Mouse (Mus musculus) gastrocnemius, postnatal 36 days (tissue): ENCODE data around the gene Flna. TPM values are rescaled to one million over a fixed set of nuclear protein-coding genes. Genes with fewer than 3 reads are reported as not detected.
A peak's percentile ranks its signal among the peaks of the same experiment; 100 is the strongest.
"Not testable (repeated sequence)": the region's sequence is repeated elsewhere in the genome, so short reads cannot be mapped to it uniquely, and the experiment has no call there.

Experiments used
- DNase-seq, 2 experiments: peaks; one replicate each; pipeline ENCODE4 v3.0.0; 2022
- intact Hi-C: fragments of 180-260 bp; cut with DNase I; formaldehyde crosslinking; loops from one replicate; pipeline ENCODE4 v1.15.1; 2025
- microRNA-seq, 2 experiments: library from miRNA; unstranded; fragments of <30 nt; microRNA quantifications; one replicate each; pipeline ENCODE4 v1.2.0; 2021
- total RNA-seq, 2 experiments: library from RNA; stranded (reverse); gene quantifications; 2 replicates each; pipeline ENCODE4 v1.2.3; 2021

The Flna gene
- total RNA-seq, 2 experiments from 2014 or later, result 32.9 to 39.5 TPM

DNA sequence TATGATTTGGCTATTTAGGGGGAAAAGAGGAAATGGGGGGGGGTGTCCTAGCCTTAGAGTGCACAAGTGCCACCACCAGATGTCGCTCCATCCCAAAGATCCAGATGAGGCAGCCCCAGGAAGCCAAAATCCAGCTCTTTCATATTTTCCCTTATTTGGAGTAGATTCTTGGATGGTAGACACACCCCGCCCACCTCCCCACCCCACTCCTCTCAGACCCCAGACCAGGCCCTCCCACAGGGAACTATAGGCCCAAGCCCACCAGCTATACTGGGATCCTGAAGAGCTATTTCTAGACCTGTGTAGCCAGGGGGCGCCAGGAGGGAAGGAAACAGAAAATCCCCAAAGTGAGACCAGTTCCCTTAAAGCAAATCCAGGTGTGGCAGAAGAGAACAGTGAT is 969 bp downstream of the Flna start:
- intact Hi-C loops, result loop anchor here (2.0 kb wide), 1 partner anchor 164 kb away; no protein-coding TSS in a partner anchor
- peak in 1 of 2 experiments; percentile 50 for DNase-seq

DNA sequence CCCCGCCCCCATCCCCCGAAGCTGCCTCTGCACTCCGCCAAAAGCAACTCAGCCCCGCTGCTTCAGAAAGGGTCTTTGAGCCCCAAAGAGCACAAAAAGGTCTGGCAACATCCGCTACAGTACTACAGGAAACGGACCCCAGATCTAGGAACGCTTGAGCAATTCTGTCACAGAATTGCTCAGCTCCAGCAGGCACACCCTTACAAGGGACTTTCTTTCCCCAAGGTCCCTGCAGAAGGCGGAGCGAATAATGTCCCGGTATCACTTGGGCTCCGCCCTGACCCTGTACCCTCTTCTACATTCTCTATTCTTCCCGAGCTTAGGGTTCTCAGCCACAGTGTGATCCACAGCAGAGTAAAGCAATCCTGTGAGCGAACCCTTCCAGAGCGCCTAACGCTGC is 2.9 kb downstream of the Flna start:
- intact Hi-C loops, result no loop called here

DNA sequence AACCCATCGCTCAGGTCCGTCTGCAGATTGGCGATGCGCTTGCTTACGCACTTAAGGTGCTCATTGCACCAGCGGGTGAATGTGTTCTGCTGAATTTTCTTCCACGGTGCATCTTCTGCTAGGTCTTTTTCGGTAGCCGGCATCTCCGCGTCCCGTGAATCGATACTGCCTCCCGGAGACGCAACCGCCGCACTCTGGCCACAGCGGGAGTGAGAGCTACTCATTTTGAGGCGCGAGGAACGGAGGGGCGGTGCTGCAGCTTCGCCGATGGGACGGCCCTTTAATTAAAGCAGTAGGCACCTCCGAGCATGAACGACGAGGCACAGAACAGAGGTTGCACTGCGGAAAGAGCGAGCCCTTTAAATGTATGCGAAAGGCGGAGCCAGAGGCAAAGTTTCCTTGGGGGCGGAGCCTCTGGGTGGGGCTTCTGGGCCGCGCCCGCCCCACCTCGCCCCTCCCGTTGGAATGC is 3.4 kb downstream of the Flna start:
- intact Hi-C loops, result no loop called here
- peak; percentile 74 to 80 for DNase-seq

More for the DNA sequence above, 2.9 kb downstream of the Flna start:
- DNase-seq, result peak in 1 of 2 experiments; percentile 43

DNA sequence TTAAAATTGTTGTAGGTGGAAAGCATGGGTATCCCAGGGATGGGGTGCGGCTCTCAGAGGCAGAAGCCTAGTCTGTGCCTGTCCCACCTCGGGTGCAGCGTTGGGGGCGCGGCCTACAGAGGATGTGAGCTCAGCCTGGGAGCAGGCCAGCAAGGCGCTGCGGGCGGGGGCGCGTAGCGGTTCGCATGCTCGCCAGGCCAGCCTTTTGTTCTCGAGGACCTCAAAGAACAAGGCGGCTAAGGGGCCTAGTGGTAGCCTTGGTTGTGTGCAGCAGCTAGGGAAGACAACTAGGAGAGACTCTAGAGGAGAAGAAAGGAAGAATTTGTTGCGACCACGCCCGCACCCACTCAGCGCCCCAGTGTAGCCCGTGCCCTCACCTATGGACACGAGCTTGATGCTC is 3.9 kb downstream of the Flna start:
- intact Hi-C loops, result no loop called here
- DNase-seq, result peak; percentile 70 to 78

DNA sequence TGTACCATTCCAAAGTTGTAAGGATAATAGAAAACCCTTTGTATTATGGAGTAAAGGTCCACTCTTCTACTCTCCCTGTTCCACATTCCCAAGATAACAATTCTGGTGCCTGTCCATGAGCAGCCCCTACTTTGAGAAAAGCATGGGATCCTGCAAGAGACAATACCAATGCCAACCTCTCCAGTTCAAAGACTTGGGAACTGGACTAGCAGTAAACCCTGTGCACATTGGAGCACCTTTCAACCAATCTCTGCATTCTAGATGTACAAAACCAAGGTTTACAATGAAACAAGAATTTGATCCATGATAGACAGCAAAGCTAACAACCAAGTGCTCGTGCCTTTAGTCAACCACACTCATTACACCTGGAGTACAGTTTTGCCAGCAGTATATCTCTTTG is 4.5 kb downstream of the Flna start:
- DNase-seq, result no peak
- intact Hi-C loops, result no loop called here

DNA sequence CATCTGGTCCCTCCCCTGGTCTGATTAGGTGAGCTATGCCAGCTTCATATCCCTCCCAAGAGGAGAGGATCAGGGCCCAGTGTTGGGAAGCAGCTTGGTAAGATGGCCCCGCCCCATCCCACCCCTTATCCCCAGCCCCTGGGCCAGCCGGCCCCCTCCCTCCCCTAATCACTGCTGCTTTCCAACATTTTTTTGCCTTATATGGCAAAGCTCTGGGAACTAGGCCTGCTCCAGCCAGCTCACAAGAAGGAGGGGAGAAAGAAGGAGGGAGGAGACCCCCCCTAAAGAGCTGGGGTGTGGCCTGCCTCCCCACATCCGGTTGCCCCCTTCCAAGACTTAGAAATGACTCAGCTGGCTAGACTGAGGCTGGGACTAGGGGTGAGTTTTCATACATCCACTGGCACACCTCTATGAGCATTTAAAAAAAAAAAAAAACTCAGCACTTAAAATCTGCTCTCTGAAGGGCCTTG is 5.0 kb downstream of the Flna start:
- intact Hi-C loops, result loop anchor here (5.0 kb wide), 2 partner anchors 127 to 222 kb away; partner anchors contain the start of gene Irak1
- peak in 1 of 2 experiments; percentile 41 for DNase-seq

DNA sequence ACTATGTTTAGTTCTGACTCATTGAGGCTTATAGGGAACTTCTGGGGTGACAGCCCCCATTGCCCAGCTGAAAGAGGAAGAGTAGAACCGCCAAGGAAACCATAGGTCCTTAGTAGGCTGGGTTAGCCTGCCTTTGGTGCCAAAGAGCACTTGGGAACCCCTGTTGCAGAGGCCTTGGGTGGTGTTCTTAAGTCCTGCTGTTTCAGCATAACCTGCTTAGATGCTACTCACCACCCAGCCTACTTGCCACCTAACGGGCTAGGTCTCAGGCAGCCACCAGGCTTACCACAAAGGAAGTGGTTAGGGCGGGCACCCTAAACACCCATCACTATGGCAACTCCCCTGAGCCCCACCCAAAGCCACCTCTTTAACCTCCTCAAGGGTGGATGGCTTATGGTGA is 5.8 kb downstream of the Flna start:
- intact Hi-C loops, result loop anchor here (5.0 kb wide), 2 partner anchors 127 to 222 kb away; partner anchors contain the start of gene Irak1
- DNase-seq, result no peak

DNA sequence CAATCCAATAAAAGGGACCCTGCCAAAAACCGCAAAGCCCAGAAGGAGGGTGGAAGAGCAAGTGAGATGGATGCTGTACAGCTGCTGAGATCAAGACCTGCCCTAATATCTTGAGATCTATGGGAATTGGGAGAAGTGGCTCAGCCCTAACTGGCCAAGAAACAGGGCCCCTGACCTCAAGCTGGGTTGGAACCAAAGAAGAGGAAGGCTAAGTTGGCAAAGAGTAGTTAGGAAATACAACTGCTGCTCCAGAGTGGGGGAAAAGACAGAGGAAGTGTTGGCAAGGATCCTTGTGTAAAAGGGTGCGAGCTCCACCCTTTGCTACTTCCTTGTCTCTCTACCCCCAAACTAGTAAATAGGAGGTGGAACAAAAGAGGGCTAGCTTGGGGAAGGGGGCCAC is 6.2 kb downstream of the Flna start:
- DNase-seq, result no peak
- intact Hi-C loops, result loop anchor here (5.0 kb wide), 2 partner anchors 126 to 221 kb away; partner anchors contain the start of gene Irak1

DNA sequence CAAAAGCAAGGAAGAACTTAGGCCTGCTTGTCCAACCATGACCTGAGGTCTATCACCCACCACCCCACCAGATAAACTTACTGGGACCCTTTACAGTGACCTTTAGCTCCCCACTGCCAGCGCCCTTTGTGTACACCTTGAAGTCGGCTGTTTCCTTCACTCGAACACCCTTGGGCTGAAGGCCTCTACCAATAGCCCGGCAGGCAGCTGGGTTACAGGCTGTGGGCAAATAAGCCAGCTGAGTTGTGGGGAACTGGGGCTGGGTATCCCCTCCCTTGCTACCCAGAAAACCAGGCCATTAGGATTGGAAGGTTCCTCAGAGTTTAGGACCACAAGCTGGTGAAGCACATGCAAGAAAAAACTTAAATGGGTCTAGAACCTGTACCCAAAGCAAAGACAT is 9.3 kb downstream of the Flna start:
- no peak for DNase-seq
- intact Hi-C loops, result loop anchor here (5.0 kb wide), 2 partner anchors 123 to 218 kb away; partner anchors contain the start of gene Irak1

DNA sequence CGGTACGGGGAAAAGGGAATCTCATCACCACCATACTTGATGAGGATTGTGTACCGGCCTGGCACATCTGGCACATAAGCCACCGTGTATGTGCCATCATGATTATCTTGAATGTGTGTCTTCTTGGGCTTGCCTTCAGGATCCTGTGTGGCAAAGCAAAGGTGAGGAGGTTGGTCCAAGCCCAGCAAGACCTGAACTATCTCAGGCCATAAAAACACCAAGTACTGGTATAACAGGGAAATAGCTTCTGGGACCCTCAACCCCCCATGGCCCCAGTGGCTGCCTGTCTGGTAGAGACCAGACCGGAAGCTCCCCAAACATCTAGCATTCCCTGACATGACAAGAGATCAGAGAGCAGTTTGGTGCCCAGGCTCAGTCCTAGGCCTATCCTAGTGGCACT is 16.4 kb downstream of the Flna start:
- no peak for DNase-seq
- intact Hi-C loops, result no loop called here

DNA sequence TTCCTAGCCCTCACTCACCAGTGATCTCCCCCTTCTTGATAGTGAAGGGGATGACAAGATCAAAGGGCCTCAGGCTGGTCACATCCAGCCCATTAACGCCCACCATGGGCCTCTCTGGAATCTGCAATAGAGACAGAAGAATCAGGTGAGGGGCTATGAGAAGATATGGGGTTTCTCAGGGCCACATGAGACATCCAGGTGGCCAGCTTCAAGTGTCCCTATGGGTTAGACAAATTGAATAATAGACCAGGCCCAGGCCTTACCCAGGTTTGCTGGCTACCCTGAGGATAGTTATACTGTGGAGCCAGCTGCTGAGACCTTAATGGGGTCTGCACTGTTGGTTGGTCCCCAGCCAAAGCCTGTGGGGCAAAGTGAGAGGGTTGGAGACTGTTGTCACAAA is 19.6 kb downstream of the Flna start:
- intact Hi-C loops, result no loop called here
- DNase-seq, result no peak

DNA sequence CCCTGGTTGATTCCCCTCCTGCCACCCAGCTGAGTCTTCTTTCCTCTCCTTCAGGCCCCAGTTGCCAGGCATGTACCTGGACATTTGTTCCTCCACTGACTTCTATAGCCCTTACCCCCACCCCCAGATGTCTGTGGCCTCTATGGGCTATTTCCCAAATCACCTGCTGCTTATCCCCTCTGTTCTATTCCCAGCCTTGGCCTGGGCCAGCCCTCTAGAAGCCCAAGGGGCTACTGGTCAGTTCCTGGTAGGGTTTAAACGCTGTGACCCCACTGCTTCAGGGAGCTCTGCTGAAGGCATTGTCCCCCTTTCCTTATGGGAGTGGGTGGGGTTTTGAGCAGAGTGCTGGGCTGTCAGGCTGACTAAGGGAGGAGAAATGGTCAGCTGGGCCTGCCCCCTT is 29.5 kb downstream of the Flna start:
- intact Hi-C loops, DNase-seq: not testable (repeated sequence)

DNA sequence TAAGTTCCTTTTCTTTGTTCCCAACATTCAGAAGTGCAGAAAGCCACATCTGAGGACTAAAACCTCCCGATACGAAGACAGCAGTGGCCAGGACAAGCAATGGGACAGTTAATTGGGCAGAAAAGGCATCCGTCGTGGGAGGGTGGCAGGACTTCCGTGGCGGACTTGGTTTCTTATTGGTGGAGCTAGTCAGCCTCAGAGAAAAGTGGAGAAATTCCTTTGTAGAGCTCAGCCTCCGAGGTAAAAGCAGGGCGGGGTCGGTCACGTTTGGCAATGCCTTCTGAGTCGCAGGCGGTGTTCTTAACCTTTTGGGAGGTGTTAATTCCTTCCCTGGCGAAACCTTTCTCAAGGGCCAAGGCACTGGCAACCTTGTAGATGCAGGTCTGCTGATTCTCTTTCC is 30.2 kb downstream of the Flna start:
- no peak for DNase-seq
- intact Hi-C loops, result no loop called here

DNA sequence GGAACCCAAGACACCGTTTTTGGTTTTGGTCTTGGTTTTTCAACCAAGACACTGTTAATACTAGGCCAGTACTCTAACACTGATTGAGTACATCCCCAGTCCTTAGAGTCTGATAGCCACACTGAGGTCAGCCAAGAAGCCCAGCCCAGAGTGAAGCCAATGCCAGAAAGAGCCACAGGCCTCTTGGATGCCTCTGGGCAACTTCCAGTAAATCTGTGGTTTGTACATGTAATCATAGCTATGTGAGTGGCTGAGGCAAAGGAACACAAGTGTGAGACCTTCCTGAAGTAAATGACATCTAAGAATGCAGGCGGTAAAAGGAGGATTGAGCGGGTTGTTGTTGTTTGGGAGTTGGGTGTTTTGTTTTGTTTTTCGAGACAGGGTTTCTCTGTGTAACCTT is 31.1 kb downstream of the Flna start:
- DNase-seq, result no peak
- intact Hi-C loops, result no loop called here

DNA sequence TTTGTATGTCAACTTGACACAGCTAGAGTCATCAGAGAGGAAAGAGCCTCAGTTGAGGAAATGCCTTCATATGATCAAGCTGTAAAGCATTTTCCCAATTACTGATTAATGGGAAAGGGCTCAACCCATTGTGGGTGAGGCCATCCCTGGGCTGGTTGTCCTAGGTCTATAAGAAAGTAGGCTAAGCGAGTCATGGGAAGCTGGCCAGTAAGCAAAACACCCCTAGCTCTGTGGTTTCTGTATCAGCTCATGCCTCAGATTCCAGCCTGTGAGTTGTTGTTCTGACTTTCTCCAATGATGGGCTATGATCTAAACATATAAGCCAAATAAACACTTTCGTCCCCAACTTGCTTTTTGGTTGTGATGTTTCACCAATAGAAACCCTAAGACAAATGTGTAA is 46.1 kb downstream of the Flna start:
- intact Hi-C loops, result no loop called here
- DNase-seq, result no peak

DNA sequence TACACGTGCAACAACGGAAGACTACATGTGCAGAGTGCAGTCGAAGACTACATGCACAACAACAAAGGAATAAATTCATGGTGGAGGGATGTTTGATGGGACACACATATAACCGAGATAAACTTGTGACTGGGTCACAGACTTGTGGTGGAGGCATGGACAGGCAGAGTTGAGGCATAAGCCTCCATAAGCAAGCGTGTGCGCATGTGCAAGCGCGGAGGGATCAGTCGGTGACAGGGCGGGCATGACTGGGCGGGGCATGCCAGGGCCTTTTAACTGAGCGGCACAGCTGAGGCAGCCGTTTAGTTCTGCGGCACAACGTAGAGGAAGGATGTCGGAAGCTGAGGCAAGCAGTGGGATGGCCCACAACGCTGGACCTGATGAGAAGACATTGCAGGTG is 72.7 kb downstream of the Flna start, which contains the start of gene Tktl1:
Gene Tktl1, plus strand, starts transcription at position 301 of the 400 bp plus-strand sequence.
- intact Hi-C loops, result no loop called here
- no peak for DNase-seq

Small RNA genes lying within 50 kb of the gene (microRNA-seq; reads per million reads assigned to microRNA genes)
- gene Mir7091, result 0 to 0.36 reads per million in 2 experiments

Other genes with a start within 250 kb of the Flna start
- 10 to 100 TPM; 40.0 to 41.4 TPM for gene Irak1, start 225.9 kb downstream of the Flna start, total RNA-seq
- gene Opn1mw, start 122.4 kb downstream of the Flna start, total RNA-seq, result not detected
- gene Mecp2, start 114.5 kb downstream of the Flna start, total RNA-seq, result 10 to 100 TPM; 21.6 to 27.7 TPM
- not detected for gene Tex28, start 82.0 kb downstream of the Flna start, total RNA-seq
- gene Tktl1, start 72.6 kb downstream of the Flna start, total RNA-seq, result not detected
- gene Emd, start 4.9 kb upstream of the Flna start, total RNA-seq, result 10 to 100 TPM; 18.1 to 20.5 TPM
- gene Rpl10, start 21.0 kb upstream of the Flna start, total RNA-seq, result 100 to 1,000 TPM; 133 to 141 TPM
- gene Taz, start 32.1 kb upstream of the Flna start, total RNA-seq, result 10 to 100 TPM; 39.0 to 43.7 TPM
- gene Dnase1l1, start 32.5 kb upstream of the Flna start, total RNA-seq, result 100 to 1,000 TPM; 102 to 107 TPM
- gene Atp6ap1, start 47.3 kb upstream of the Flna start, total RNA-seq, result 10 to 100 TPM; 83.9 to 88.0 TPM
- gene Gdi1, start 55.2 kb upstream of the Flna start, total RNA-seq, result 10 to 100 TPM; 28.6 to 33.1 TPM
- gene Fam50a, start 63.2 kb upstream of the Flna start, total RNA-seq, result 10 to 100 TPM; 21.7 to 22.1 TPM
- gene Plxna3, start 79.2 kb upstream of the Flna start, total RNA-seq, result under 1 TPM; 0.46 to 0.64 TPM
- 10 to 100 TPM; 33.8 to 36.3 TPM for gene Lage3, start 103.8 kb upstream of the Flna start, total RNA-seq
- gene Ubl4a, start 123.4 kb upstream of the Flna start, total RNA-seq, result 10 to 100 TPM; 49.5 to 51.4 TPM
- gene Slc10a3, start 123.5 kb upstream of the Flna start, total RNA-seq, result 1 to 10 TPM; 2.1 to 2.3 TPM
- gene Fam3a, start 143.5 kb upstream of the Flna start, total RNA-seq, result 10 to 100 TPM; 12.5 to 12.6 TPM
- gene Ikbkg, start 143.5 kb upstream of the Flna start, total RNA-seq, result 10 to 100 TPM; 20.6 to 24.2 TPM
- gene G6pdx, start 179.4 kb upstream of the Flna start, total RNA-seq, result 1 to 10 TPM; 2.9 to 3.3 TPM
- not detected for gene Gm6880, start 231.6 kb upstream of the Flna start, total RNA-seq